Mouse (Mus musculus) liver, postnatal 0 days (tissue): ENCODE measurements around the gene Tmem236. TPM values are rescaled to one million over a fixed set of nuclear protein-coding genes. Genes with fewer than 3 reads are reported as not detected.

ENCODE experiments used
- ATAC-seq: fragments of 200-750 bp; cut with Nextera tagmentation; 2 replicates; pipeline ENCODE4 v1.8.0; 2017; ENCODE audit warnings: mild to moderate bottlenecking, moderate library complexity
- DNase-seq: peaks from one replicate; pipeline ENCODE4 v3.0.0-alpha.2; 2016
- H3K27ac ChIP-seq: fragments of 300-500 bp; sonication (generic); 2 replicates; pipeline ENCODE4 v1.5.1; 2014; ENCODE audit warnings: antibody characterized with exemption, moderate library complexity, mild to moderate bottlenecking, low read depth
- H3K27me3 ChIP-seq: fragments of 300-500 bp; sonication (generic); 2 replicates; pipeline ENCODE4 v1.6.1; 2014; ENCODE audit warnings: low read length, control low read depth, mixed read lengths; ENCODE audit not compliant: insufficient read depth
- H3K36me3 ChIP-seq: fragments of 300-500 bp; sonication (generic); replicated peaks from 2 replicates; pipeline ENCODE4 v1.6.1; 2014; ENCODE audit warnings: mild to moderate bottlenecking, control low read depth, low read length, moderate library complexity, mixed read lengths; ENCODE audit not compliant: insufficient read depth
- H3K4me1 ChIP-seq: fragments of 300-500 bp; sonication (generic); 2 replicates; pipeline ENCODE4 v1.6.1; 2014; ENCODE audit warnings: antibody characterized with exemption, mild to moderate bottlenecking, control low read depth; ENCODE audit not compliant: insufficient read depth
- H3K4me2 ChIP-seq: fragments of 300-500 bp; sonication (generic); 2 replicates; pipeline ENCODE4 v1.6.1; 2014; ENCODE audit warnings: low read depth, mild to moderate bottlenecking, low read length, moderate library complexity, mixed read lengths
- H3K4me3 ChIP-seq: fragments of 300-500 bp; sonication (generic); 2 replicates; pipeline ENCODE4 v1.5.1; 2014; ENCODE audit warnings: low read depth, low read length
- H3K9ac ChIP-seq: fragments of 300-500 bp; sonication (generic); replicated peaks from 2 replicates; pipeline ENCODE4 v1.6.1; 2014; ENCODE audit warnings: mild to moderate bottlenecking, moderate library complexity
- H3K9me3 ChIP-seq: fragments of 300-500 bp; sonication (generic); 2 replicates; pipeline ENCODE4 v1.6.1; 2016; ENCODE audit warnings: mild to moderate bottlenecking, control low read depth, low read length, mixed read lengths
- CTCF ChIP-seq: sonication (generic); IDR thresholded peaks from 2 replicates; pipeline ENCODE4 v1.5.1; 2016; ENCODE audit warnings: antibody characterized with exemption, low read depth
- EP300 ChIP-seq: IDR thresholded peaks from 2 replicates; pipeline ENCODE4 v1.6.1; 2016; ENCODE audit warnings: antibody characterized with exemption, low read depth, mild to moderate bottlenecking
- WGBS: fragments of 180-500 bp; shearing (Covaris S2); extraction: QIAGEN DNeasy Blood & Tissue Kit; methylation state at CpG from one replicate; pipeline ENCODE4 v1.1.7; 2014; ENCODE audit not compliant: insufficient replicate concordance; 5-methylcytosine and 5-hydroxymethylcytosine counted together
- polyA plus RNA-seq: library from polyadenylated mRNA; unstranded; fragments of >200 nt; fragmentation: Nextera tagmentation; extraction: Ambion mirVana; gene quantifications from 2 replicates; pipeline ENCODE4 v1.2.1, GENCODE M21; 2015

The Tmem236 gene
- polyA plus RNA-seq, 1 experiment from 2014 or later = not detected

- no peak for TF ChIP-seq EP300
- Histone ChIP-seq H3K4me1 (no peaks in the 10 kb centered on the region), H3K36me3 (peaks cover 26% of the 10 kb centered on the region), H3K9me3 (no peaks in the 10 kb centered on the region), H3K4me3 (no peak overlapping the region), H3K4me2 (no peak overlapping the region), H3K27ac (no peak overlapping the region), H3K9ac (no peak overlapping the region), H3K27me3 (no peaks in the 10 kb centered on the region)
- no peak for ATAC-seq
- 91% methylated on average over 6 of the region's 6 CpGs for WGBS
- DNase-seq = no peak
Observed at GRCm38 (mm10) chr2:14139590-14139989, 34.7 kb upstream of the Tmem236 start.

GRCm38 (mm10) chr2:14140044-14140443, 34.3 kb upstream of the Tmem236 start:
- Histone ChIP-seq H3K4me3 (no peak overlapping the region), H3K27ac (no peak overlapping the region), H3K4me2 (no peak overlapping the region), H3K4me1 (no peaks in the 10 kb centered on the region), H3K27me3 (no peaks in the 10 kb centered on the region), H3K9me3 (no peaks in the 10 kb centered on the region), H3K9ac (no peak overlapping the region), H3K36me3 (peaks cover 26% of the 10 kb centered on the region)
- ATAC-seq = no peak
- 77% methylated on average over 2 of the region's 2 CpGs for WGBS
- DNase-seq = no peak
- TF ChIP-seq CTCF = no peak
- no peak for TF ChIP-seq EP300

- ATAC-seq (no peak), DNase-seq (no peak)
- H3K27ac ChIP-seq = no peak overlapping the region
- H3K4me2 ChIP-seq = no peak overlapping the region
- H3K4me1 ChIP-seq = no peaks in the 10 kb centered on the region
- no peak overlapping the region for H3K4me3 ChIP-seq
- WGBS = 70% methylated on average over 3 of the region's 3 CpGs
- no peak for TF ChIP-seq CTCF
- no peak for TF ChIP-seq EP300
- H3K9ac ChIP-seq = no peak overlapping the region
- no peaks in the 10 kb centered on the region for H3K27me3 ChIP-seq
- H3K36me3 ChIP-seq = peaks cover 37% of the 10 kb centered on the region
- H3K9me3 ChIP-seq = no peaks in the 10 kb centered on the region
Observed at GRCm38 (mm10) chr2:14145311-14145710, 29.0 kb upstream of the Tmem236 start.

- Histone ChIP-seq H3K27ac (no peak overlapping the region), H3K9me3 (no peaks in the 10 kb centered on the region), H3K4me1 (no peaks in the 10 kb centered on the region), H3K36me3 (peaks cover 30% of the 10 kb centered on the region), H3K27me3 (no peaks in the 10 kb centered on the region), H3K4me2 (no peak overlapping the region), H3K4me3 (no peak overlapping the region), H3K9ac (no peak overlapping the region)
- 81% methylated on average over 2 of the region's 2 CpGs for WGBS
- peak; percentile 63 for TF ChIP-seq CTCF
- TF ChIP-seq EP300 = no peak
- ATAC-seq = no peak
- no peak for DNase-seq
Observed at GRCm38 (mm10) chr2:14146913-14147312, 27.4 kb upstream of the Tmem236 start.

GRCm38 (mm10) chr2:14150829-14151228, 23.5 kb upstream of the Tmem236 start:
- TF ChIP-seq CTCF (peak; percentile 32; the same call in 1 of the 2 replicates), EP300 (no peak)
- WGBS = 65% methylated on average over 2 of the region's 2 CpGs
- ATAC-seq (no peak), DNase-seq (no peak)
- Histone ChIP-seq H3K9me3 (no peaks in the 10 kb centered on the region), H3K4me1 (no peaks in the 10 kb centered on the region), H3K4me3 (no peak overlapping the region), H3K4me2 (no peak overlapping the region), H3K27ac (no peak overlapping the region), H3K36me3 (peaks cover 14% of the 10 kb centered on the region), H3K27me3 (no peaks in the 10 kb centered on the region), H3K9ac (no peak overlapping the region)

DNA sequence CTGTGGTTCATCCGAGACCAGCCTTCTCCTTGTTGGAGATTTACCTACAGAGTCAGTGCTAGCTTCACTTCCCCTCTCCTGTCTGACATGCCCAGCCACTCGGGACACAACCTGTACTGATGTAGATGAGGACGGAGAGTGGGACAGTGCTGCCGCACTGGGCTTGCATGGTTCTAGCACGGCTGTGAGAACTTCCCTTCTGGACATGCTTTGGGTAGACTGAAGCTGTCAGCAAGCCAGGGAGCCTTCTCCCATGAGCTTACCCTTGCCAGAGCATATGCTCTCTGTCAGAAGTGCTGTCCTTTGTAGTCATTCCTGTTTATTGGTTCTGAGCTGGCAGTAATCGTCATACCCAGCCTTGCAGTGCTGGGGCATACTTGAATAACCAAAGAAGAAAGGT, 22.5 kb upstream of the Tmem236 start:
- WGBS = 85% methylated on average over 6 of the region's 6 CpGs
- TF ChIP-seq CTCF (no peak), EP300 (no peak)
- H3K36me3 ChIP-seq = peaks cover 9% of the 10 kb centered on the region
- H3K27me3 ChIP-seq = no peaks in the 10 kb centered on the region
- no peak overlapping the region for H3K27ac ChIP-seq
- no peaks in the 10 kb centered on the region for H3K9me3 ChIP-seq
- DNase-seq (no peak), ATAC-seq (no peak)
- no peak overlapping the region for H3K4me2 ChIP-seq
- H3K4me3 ChIP-seq = no peak overlapping the region
- H3K4me1 ChIP-seq = no peaks in the 10 kb centered on the region
- no peak overlapping the region for H3K9ac ChIP-seq

DNA sequence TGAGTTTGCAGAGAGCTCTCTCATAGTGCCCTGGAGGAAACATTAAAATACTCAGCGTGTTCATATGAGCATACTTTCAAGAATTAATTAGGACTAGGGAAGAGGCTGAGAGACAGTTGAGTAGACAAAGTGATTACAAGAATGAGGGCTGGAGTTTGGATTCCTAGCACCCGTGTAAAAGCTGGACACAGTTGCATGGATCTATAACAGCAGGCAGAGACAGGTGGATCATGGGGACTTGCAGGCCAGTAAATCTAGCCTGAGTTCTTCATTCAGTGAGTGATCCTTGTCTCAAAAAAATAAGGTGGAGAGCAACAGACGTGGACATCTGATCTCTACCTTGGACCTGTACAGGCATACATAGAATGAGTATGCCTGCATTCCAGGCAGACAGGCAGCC, 15.3 kb upstream of the Tmem236 start:
- no peak overlapping the region for H3K9ac ChIP-seq
- H3K27me3 ChIP-seq = no peaks in the 10 kb centered on the region
- H3K4me2 ChIP-seq = no peak overlapping the region
- TF ChIP-seq CTCF (no peak), EP300 (no peak)
- H3K4me3 ChIP-seq = no peak overlapping the region
- no peak for ATAC-seq
- no peak for DNase-seq
- H3K9me3 ChIP-seq = no peaks in the 10 kb centered on the region
- 75% methylated on average over 3 of the region's 3 CpGs for WGBS
- H3K27ac ChIP-seq = no peak overlapping the region
- H3K36me3 ChIP-seq = no peaks in the 10 kb centered on the region
- H3K4me1 ChIP-seq = no peaks in the 10 kb centered on the region
